Mouse (Mus musculus) forelimb bud, embryonic 11.5 days (tissue): Measurements from ENCODE around the gene Shisa9.

Source experiments
- DNase-seq: peaks from one replicate; pipeline ENCODE4 v3.0.0-alpha.2; 2012; ENCODE audit warnings: low read depth, low spot score

Gene Shisa9

GRCm38 (mm10) chr16:12309826-12310225 is 325.9 kb downstream of the Shisa9 start:
- DNase-seq = no peak

- DNase-seq = no peak
Observed at GRCm38 (mm10) chr16:12315627-12316026, 331.7 kb downstream of the Shisa9 start.
